In genomic region chr17:87085726-87086125, GRCm38 (mm10) we compare ENCODE assay signal across 13 mouse cellular contexts. TPM values are rescaled to one million over a fixed set of nuclear protein-coding genes. Genes with fewer than 3 reads are reported as not detected.
A peak's percentile ranks its signal among the peaks of the same experiment; 100 is the strongest.
DNase-seq lines count a peak whose midpoint lies in the region.
"Had no signal": no experiment of that assay in that cellular context is flagged by ENCODE, and none has a peak within 500 bp of the region (broad histone marks: within the 10 kb centered on the region; RNA-seq: fewer than 3 reads in every experiment).

No protein-coding gene starts in this region.

- intact Hi-C loops in heart, postnatal 10 days (cut with DNase I), result no loop called here

- DNase-seq in heart, adult 11 months, result peak; percentile 81
- DNase-seq in heart, postnatal 10 days, result no peak
- DNase-seq in 3T3-L1 (ENCODE audit: low read depth, low spot score) (peak; percentile 39), adipocyte (ENCODE audit: low spot score) (peak; percentile 74)
- DNase-seq in adrenal gland, postnatal 36 days, result peak; percentile 47 to 56
- no peak for DNase-seq in layer of hippocampus, adult 8-10 months (ENCODE audit: low spot score in 2 of 2)
- DNase-seq in ovary, postnatal 10 days (ENCODE audit: low spot score), result no peak
- DNase-seq: cerebellum, adult 11-12 months; cerebellum, adult 9-10 months; cerebellum, postnatal 25 days; gastrocnemius, postnatal 10 days; heart, postnatal 14 days; kidney, adult 8-10 months had no signal

RNA-seq across cellular contexts. Expression of gene Socs5, which starts 21.8 kb away (rescaled TPM):
- 10 to 100 TPM; 30.7 to 32.0 TPM for total RNA-seq in heart, postnatal 10 days (2021)
- 10 to 100 TPM; 75.7 to 80.5 TPM for total RNA-seq in adrenal gland, postnatal 36 days (2021)
- 100 to 1,000 TPM in 2 of 4 experiments, 10 to 100 TPM in 2; 96.3 to 116 (median 104) TPM for total RNA-seq in layer of hippocampus, adult 8-10 months (2022)

Comparison
In these comparisons a context has a peak if more than half of its experiments do, and no peak if none do; other contexts are left out.
1. DNase-seq: peak in heart, adult 11 months (single experiment), 3T3-L1 (single experiment), adipocyte (single experiment) and adrenal gland, postnatal 36 days (2 of 2); none in heart, postnatal 10 days (0 of 2), layer of hippocampus, adult 8-10 months (0 of 2) and ovary, postnatal 10 days (single experiment).